Mouse (Mus musculus): ENCODE measurements around the gene Mapre1. TPM values are rescaled to one million over a fixed set of nuclear protein-coding genes. Genes with fewer than 3 reads are reported as not detected.
"Not testable (repeated sequence)": the region's sequence is repeated elsewhere in the genome, so short reads cannot be mapped to it uniquely, and the experiment has no call there.

Gene Mapre1
- polyA plus RNA-seq, 1 experiment = 8.2 TPM

DNA sequence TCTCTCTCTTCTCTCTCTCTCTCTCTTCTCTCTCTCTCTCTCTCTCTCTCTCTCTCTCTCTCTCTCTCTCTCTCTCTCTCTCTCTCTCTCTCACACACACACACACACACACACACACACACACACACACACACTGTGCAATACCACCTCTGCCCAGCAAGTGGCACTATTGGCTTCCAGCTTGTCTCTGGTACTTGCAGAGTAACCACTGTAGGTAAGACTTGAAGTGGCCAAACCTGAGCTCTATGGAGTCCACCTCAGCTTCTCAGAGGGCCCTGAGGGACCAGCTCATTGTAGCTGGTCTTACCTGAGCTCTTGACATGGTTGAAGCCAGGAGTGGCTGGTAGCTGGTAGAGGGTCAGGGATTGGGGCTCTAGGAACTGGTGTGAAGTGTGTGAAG lies 66.4 kb downstream of the Mapre1 start:
- H3K27me3 ChIP-seq (ENCODE audit: control insufficient read depth, insufficient read depth, low read length); H3K4me1 ChIP-seq (ENCODE audit: control insufficient read depth, insufficient read depth, low read length); H3K36me3 ChIP-seq (ENCODE audit: control insufficient read depth, insufficient read depth, low read length); H3K4me3 ChIP-seq (ENCODE audit: control insufficient read depth, low read depth, low read length); H3K27ac ChIP-seq (ENCODE audit: control insufficient read depth, insufficient read depth, low read depth, low read length): not testable (repeated sequence)
- TF ChIP-seq CTCF (IDR thresholded peaks at IDR 0.05; ENCODE audit: control insufficient read depth, insufficient read depth, insufficient replicate concordance, low read depth, low read length) = peak; percentile 26; the same call in 1 of the 2 replicates

DNA sequence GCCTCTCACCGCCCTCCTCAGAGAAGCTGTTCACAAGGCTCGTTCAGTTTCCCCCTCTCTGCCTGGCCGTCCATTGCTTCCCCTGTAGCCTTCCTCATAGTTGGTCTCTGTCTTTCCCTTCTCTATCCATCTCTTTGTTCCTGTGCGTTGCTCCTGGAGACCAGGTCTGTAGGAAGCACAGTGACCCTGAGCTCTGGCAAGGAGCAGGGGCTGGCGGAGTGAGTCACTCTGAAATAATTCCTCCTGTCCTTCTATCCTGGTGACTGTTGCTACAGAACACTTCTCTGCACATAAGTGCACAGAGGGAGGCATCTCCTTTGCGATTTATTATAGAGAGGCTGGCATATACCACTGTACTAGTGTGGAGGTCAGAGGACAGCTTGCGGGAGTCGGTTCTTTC lies 67.1 kb downstream of the Mapre1 start:
- no peaks in the 10 kb centered on the region; the same call in 1 of the 2 replicates for H3K36me3 ChIP-seq (ENCODE audit: control insufficient read depth, insufficient read depth, low read length)
- no peak overlapping the region for H3K4me3 ChIP-seq (ENCODE audit: control insufficient read depth, low read depth, low read length)
- TF ChIP-seq CTCF (IDR thresholded peaks at IDR 0.05; ENCODE audit: control insufficient read depth, insufficient read depth, insufficient replicate concordance, low read depth, low read length) (no peak), POLR2A (IDR thresholded peaks at IDR 0.05; ENCODE audit: control insufficient read depth, low read depth, low read length) (no peak)
- H3K27ac ChIP-seq (ENCODE audit: control insufficient read depth, insufficient read depth, low read depth, low read length) = no peak overlapping the region
- no peaks in the 10 kb centered on the region for H3K27me3 ChIP-seq (ENCODE audit: control insufficient read depth, insufficient read depth, low read length)
- H3K4me1 ChIP-seq (ENCODE audit: control insufficient read depth, insufficient read depth, low read length) = no peaks in the 10 kb centered on the region

DNA sequence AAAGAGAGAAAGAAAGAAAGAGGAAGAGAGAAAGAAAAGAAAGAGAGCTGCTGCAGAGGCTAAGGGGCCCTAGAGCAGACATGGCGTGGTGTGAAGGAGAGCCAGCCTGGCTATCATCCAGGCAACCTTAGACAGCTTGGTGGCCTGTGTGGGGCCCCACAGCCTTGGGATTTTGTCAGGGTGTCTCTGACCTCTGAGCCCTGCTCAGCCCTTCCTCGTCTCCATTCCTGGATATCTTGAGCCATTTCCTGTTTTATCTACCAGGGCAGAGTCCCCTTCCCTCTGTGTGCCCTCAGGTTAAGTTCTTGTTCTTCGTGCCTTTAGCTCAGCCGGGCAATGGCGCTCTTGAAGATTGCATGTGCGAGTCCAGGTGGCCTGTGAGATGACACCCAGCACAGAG lies 67.8 kb downstream of the Mapre1 start:
- Histone ChIP-seq H3K27me3 (ENCODE audit: control insufficient read depth, insufficient read depth, low read length) (no peaks in the 10 kb centered on the region), H3K4me1 (ENCODE audit: control insufficient read depth, insufficient read depth, low read length) (no peaks in the 10 kb centered on the region), H3K36me3 (ENCODE audit: control insufficient read depth, insufficient read depth, low read length) (no peaks in the 10 kb centered on the region; the same call in 1 of the 2 replicates), H3K27ac (ENCODE audit: control insufficient read depth, insufficient read depth, low read depth, low read length) (no peak overlapping the region), H3K4me3 (ENCODE audit: control insufficient read depth, low read depth, low read length) (no peak overlapping the region)
- no peak for TF ChIP-seq POLR2A (IDR thresholded peaks at IDR 0.05; ENCODE audit: control insufficient read depth, low read depth, low read length)
- TF ChIP-seq CTCF (IDR thresholded peaks at IDR 0.05; ENCODE audit: control insufficient read depth, insufficient read depth, insufficient replicate concordance, low read depth, low read length) = no peak

DNA sequence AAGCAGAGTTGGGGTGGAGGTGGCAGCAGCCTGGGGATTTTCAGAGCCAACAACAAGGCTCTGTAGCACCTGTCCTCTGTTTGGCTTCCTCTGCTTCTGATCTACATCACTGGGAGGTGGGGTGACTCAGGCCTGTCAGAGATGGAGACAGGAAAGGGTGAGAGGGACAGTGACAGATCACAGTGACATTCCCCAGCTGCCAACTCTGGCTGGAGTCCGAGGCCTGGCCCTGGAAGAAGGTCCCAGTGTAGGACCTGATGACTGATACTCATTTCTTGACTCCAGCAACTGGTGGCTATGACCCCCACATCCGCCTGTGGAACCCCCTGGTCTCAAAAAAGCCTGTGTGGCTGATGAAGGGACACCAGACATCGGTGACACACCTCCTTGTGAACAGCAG lies 68.8 kb downstream of the Mapre1 start:
- no peak for TF ChIP-seq POLR2A (IDR thresholded peaks at IDR 0.05; ENCODE audit: control insufficient read depth, low read depth, low read length)
- TF ChIP-seq CTCF (IDR thresholded peaks at IDR 0.05; ENCODE audit: control insufficient read depth, insufficient read depth, insufficient replicate concordance, low read depth, low read length) = no peak
- H3K36me3 ChIP-seq (ENCODE audit: control insufficient read depth, insufficient read depth, low read length) = no peaks in the 10 kb centered on the region; the same call in 1 of the 2 replicates
- no peak overlapping the region for H3K27ac ChIP-seq (ENCODE audit: control insufficient read depth, insufficient read depth, low read depth, low read length)
- no peaks in the 10 kb centered on the region for H3K27me3 ChIP-seq (ENCODE audit: control insufficient read depth, insufficient read depth, low read length)
- no peaks in the 10 kb centered on the region for H3K4me1 ChIP-seq (ENCODE audit: control insufficient read depth, insufficient read depth, low read length)
- H3K4me3 ChIP-seq (ENCODE audit: control insufficient read depth, low read depth, low read length) = no peak overlapping the region

DNA sequence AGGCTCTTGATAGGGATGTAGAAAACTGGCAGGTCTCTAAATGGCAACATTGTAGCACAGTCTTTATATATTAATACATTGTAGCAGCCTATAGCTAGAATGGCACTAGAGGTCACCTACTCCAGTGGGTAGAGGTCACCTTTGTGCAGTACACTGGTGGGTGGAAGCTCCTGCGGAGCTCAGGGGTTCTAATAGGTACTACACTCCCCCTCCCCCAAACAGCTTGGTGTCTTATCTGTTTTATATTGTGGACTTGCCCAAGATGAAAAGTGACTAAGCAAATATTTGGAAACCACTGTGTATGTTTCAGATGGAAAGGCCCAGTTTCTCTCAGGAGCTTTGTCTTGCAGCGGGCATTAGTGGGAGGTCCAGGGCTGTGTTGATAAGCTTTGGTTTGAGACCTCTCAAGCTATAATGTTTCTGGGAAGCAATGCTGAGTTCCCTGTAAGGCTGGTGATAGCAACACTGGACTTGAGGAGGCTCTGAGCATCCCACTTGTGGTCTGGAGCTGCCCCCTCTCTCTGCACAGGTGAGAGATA lies 81.0 kb downstream of the Mapre1 start:
- no peaks in the 10 kb centered on the region for H3K4me1 ChIP-seq (ENCODE audit: control insufficient read depth, insufficient read depth, low read length)
- H3K36me3 ChIP-seq (ENCODE audit: control insufficient read depth, insufficient read depth, low read length) = no peaks in the 10 kb centered on the region
- no peaks in the 10 kb centered on the region for H3K27me3 ChIP-seq (ENCODE audit: control insufficient read depth, insufficient read depth, low read length)
- TF ChIP-seq POLR2A (IDR thresholded peaks at IDR 0.05; ENCODE audit: control insufficient read depth, low read depth, low read length) = no peak
- TF ChIP-seq CTCF (IDR thresholded peaks at IDR 0.05; ENCODE audit: control insufficient read depth, insufficient read depth, insufficient replicate concordance, low read depth, low read length) = no peak
- H3K27ac ChIP-seq (ENCODE audit: control insufficient read depth, insufficient read depth, low read depth, low read length) = no peak overlapping the region
- no peak overlapping the region for H3K4me3 ChIP-seq (ENCODE audit: control insufficient read depth, low read depth, low read length)

Other genes starting within 250 kb of the Mapre1 start
- 1.9 and 4.2 TPM in 2 replicates for gene 4930404H24Rik, start 248.5 kb upstream of the Mapre1 start, polyA plus RNA-seq (2012; rRNA removed)
- gene Nol4l, start 211.3 kb upstream of the Mapre1 start, polyA plus RNA-seq (2012; rRNA removed) = 241 and 252 TPM in 2 replicates
- gene Commd7, start 108.5 kb upstream of the Mapre1 start, polyA plus RNA-seq (2012; rRNA removed) = 5.0 and 5.2 TPM in 2 replicates
- 2.4 and 2.9 TPM in 2 replicates for gene Dnmt3b, start 91.8 kb upstream of the Mapre1 start, polyA plus RNA-seq (2012; rRNA removed)
- 1.1 and 1.2 TPM in 2 replicates for gene Dnmt3c, start 44.6 kb upstream of the Mapre1 start, polyA plus RNA-seq (2012; rRNA removed)
- gene Efcab8, start 38.7 kb downstream of the Mapre1 start, polyA plus RNA-seq (2012; rRNA removed) = 41.4 and 46.4 TPM in 2 replicates
- 255 and 271 TPM in 2 replicates for gene Sun5, start 129.8 kb downstream of the Mapre1 start, polyA plus RNA-seq (2012; rRNA removed)
- gene Bpifb2, start 133.8 kb downstream of the Mapre1 start, polyA plus RNA-seq (2012; rRNA removed) = 7.2 and 7.7 TPM in 2 replicates
- 0.21 and 0.36 TPM in 2 replicates for gene Bpifb6, start 159.1 kb downstream of the Mapre1 start, polyA plus RNA-seq (2012; rRNA removed)
- gene Bpifb3, start 177.0 kb downstream of the Mapre1 start, polyA plus RNA-seq (2012; rRNA removed) = 5.0 and 5.4 TPM in 2 replicates
- gene Bpifb4, start 196.9 kb downstream of the Mapre1 start, polyA plus RNA-seq (2012; rRNA removed) = 0.33 and 0.64 TPM in 2 replicates
- gene Bpifa6, start 233.7 kb downstream of the Mapre1 start, polyA plus RNA-seq (2012; rRNA removed) = 7.6 and 9.6 TPM in 2 replicates